Mouse (Mus musculus): ENCODE results near the gene Kcnj8. TPM values are rescaled to one million over a fixed set of nuclear protein-coding genes. Genes with fewer than 3 reads are reported as not detected.

Kcnj8 gene
- total RNA-seq (2021): 1 to 10 TPM; 4.3 to 7.4 TPM
- long read RNA-seq, experiment 1, transcript Kcnj8-202 (3 exons, 2,548 nt): major isoform, 6 of 9 reads
- long read RNA-seq, experiment 1, partial matches to known transcripts: 0 of 9 reads
- long read RNA-seq, experiment 1, other reads (novel, unspliced or antisense): 3 of 9 reads
- long read RNA-seq, experiment 2, transcript Kcnj8-202 (3 exons, 2,548 nt): major isoform, 7 of 9 reads
- long read RNA-seq, experiment 2, partial matches to known transcripts: 0 of 9 reads
- long read RNA-seq, experiment 2, other reads (novel, unspliced or antisense): 2 of 9 reads

- peak; percentile 53 for DNase-seq (ENCODE audit: low spot score)
Measured at GRCm38 (mm10) chr6:142571055-142571618, at the start of gene Kcnj8. Kcnj8 (minus strand) TSS chr6:142571614.

DNA sequence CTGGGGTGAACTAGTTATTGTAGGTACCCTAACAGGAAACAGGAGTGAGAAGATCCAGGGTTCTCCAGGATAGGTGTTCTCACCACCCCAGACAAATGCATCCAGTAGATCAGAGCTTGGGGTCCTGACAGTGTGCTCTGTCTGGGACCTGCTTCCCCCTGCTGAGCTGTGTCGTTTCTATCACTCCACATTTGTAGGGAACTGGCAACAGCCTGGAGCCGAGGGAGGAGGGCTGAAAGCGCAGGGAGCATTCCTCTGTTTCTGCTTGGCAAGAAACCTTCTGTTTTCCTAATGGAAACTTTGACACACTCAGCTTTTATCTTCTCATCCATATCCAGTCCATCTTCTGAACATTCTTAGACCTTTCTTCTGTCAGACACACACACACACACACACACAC is 45.2 kb upstream of the Kcnj8 start:
- DNase-seq (ENCODE audit: low spot score): no peak

GRCm38 (mm10) chr6:142614324-142614723 is 42.9 kb upstream of the Kcnj8 start:
- peak; percentile 10 for DNase-seq (ENCODE audit: low spot score)

GRCm38 (mm10) chr6:142612366-142612765 is 41.0 kb upstream of the Kcnj8 start:
- no peak for DNase-seq (ENCODE audit: low spot score)

DNA sequence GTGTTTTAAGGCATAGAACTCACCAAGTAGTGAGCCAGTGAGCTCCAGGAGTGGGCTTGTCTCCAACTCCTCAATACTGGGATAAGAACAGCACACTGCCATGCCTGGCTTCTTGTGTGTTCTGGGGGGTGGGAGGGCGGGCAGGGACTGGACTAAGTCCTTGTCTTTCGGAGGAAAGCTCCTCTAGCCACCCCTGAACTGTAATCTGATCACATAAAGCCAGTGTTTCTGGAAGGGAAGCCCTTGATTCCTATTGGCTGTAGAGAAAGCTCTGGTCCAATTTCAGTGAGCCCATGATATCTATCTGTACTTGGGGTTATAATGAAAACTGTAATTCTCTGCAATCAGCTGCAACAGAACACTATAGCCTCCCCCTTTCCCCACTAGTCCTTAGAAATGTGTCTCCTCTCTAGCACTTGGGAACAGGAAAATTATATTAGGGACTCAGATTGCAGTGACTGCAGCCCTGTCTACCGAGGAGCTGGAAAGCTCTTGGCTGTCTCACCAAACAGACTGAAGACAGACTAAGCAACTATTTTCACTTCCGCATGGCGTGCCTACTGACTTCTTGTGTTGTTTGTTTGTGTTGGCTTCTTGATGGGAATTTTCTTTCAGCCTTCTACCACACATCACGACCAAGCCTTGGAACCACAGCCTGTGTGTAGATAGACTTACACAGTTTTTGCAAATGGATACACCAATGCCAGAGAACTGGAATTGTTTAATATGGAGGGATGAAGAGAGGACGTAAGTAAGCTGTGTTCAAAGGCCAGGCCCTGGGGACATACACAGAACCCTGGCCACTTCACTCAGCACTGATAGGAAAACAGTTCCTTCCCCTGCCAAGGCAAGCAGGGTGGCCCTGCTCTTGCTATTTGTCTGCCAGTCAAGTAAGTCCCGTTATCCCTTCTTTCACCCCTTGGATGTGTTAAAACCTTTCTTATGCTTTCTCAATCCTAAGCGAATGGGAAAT is 38.3 kb upstream of the Kcnj8 start:
- no peak for DNase-seq (ENCODE audit: low spot score)

DNA sequence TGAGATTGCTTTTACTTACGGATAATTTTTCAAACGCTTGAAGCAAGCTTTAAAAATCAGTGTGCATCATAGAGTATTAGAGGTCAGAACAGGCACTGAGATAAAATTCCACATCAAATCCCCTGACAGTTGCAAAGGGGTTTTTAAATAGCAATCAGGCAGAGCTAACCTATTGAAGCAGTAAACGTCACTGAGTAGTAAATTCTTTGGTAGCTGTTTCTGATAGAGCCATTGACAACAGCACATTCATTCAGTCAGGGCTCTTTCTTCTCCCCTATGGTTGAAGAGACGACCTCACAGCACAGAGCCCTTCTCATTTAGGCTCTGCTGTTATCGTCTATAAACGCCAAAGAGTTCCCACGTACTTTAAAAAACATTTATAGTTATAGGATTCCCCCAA is 35.7 kb upstream of the Kcnj8 start:
- DNase-seq (ENCODE audit: low spot score): no peak

DNA sequence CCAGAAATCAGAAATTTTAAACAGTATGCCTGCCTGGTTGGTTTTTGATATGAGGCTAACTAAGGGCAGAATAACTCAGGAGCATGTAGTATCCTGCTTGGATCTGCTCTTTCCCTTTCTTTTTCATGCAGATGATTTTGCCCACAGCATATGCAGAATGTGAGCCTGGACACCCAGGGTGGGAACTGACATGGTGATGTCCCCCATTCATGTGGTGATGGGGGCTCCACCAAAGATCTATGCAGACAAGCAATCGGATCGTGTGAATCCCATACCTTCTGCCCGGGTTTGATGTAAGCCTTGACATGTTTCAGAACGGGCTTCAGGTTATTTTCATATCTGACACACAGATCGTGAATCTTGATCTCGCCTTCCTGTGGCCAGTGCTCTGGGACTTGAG is 31.4 kb upstream of the Kcnj8 start:
- no peak for DNase-seq (ENCODE audit: low spot score)

GRCm38 (mm10) chr6:142578831-142579230 is 7.4 kb upstream of the Kcnj8 start:
- DNase-seq (ENCODE audit: low spot score): no peak

- DNase-seq (ENCODE audit: low spot score): no peak
Measured at GRCm38 (mm10) chr6:142577801-142578200, 6.4 kb upstream of the Kcnj8 start.

DNA sequence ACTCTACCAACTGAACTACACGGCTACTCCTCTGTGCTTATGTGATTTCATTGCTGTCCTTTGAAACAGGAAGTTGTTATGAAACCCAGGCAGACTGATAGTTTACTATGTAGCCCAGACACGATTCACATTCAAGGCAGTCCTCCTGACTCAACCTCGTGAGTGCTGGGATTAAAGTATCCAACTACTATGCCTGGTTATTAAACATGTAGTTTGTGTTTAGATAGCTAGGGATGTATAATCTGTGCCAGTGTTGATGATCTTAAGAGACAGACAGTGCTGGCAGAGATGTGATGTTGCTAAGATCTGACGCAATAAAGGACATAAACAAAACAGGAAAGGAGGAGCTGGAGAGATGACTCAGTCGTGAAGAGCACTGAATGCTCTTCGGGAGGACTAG is 1.5 kb upstream of the Kcnj8 start:
- no peak for DNase-seq (ENCODE audit: low spot score)

GRCm38 (mm10) chr6:142571629-142572360 is 381 bp upstream of the Kcnj8 start:
- no peak for DNase-seq (ENCODE audit: low spot score)

- DNase-seq (ENCODE audit: low spot score): no peak
Measured at GRCm38 (mm10) chr6:142570046-142570770, 1.2 kb downstream of the Kcnj8 start.

DNA sequence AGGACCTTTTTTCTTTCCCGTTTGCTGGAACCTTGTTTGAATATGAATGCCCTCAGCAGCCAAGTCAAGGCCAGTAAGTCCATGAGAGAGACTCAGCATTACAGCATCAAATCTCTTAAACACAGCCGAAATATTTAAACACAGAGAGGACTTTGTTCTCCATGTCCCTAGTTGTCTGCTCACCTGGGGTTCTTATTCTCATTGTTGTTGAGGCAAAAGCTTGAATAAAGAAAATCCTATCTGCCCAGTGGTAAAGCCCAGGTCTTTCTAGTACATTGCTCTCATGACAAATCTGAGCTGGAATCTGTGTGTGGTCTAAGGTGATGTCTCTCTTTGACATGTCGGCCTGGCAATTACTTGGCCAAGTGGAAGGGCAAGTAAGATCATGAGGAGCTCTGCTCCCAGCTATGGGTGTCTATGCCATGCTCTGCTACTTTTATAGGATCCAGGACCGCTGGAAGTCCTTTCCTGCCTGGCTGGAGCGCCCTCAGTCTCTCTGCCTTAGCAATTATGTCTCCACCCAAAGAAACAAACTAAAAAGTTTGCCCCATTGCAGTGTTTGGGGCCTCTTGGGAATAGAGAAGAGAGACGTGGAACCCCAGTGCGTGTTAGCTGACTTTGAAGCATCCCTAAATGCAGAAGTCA is 2.6 kb downstream of the Kcnj8 start:
- no peak for DNase-seq (ENCODE audit: low spot score)

- no peak for DNase-seq (ENCODE audit: low spot score)
Measured at GRCm38 (mm10) chr6:142567452-142567851, 4.0 kb downstream of the Kcnj8 start.

GRCm38 (mm10) chr6:142564746-142565145 is 6.7 kb downstream of the Kcnj8 start:
- DNase-seq (ENCODE audit: low spot score): no peak

DNA sequence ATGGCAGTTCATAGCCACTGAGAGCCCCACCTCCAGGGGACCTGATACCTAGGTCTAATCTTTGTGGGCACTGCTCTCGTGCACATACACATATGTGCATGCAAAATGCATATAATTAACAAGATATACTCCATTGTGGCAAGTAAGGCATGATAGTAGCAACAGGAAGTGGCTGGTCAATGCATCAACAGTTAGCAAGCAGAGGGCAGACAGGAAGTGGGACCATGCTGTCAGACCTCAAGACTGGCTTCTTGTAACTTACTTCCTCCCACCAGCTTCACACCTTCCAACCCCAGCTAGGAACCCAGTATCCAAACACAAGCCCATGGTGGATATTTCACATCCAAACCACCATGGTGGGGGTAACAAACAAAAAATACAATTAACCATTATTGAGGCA is 10.3 kb downstream of the Kcnj8 start:
- no peak for DNase-seq (ENCODE audit: low spot score)

DNA sequence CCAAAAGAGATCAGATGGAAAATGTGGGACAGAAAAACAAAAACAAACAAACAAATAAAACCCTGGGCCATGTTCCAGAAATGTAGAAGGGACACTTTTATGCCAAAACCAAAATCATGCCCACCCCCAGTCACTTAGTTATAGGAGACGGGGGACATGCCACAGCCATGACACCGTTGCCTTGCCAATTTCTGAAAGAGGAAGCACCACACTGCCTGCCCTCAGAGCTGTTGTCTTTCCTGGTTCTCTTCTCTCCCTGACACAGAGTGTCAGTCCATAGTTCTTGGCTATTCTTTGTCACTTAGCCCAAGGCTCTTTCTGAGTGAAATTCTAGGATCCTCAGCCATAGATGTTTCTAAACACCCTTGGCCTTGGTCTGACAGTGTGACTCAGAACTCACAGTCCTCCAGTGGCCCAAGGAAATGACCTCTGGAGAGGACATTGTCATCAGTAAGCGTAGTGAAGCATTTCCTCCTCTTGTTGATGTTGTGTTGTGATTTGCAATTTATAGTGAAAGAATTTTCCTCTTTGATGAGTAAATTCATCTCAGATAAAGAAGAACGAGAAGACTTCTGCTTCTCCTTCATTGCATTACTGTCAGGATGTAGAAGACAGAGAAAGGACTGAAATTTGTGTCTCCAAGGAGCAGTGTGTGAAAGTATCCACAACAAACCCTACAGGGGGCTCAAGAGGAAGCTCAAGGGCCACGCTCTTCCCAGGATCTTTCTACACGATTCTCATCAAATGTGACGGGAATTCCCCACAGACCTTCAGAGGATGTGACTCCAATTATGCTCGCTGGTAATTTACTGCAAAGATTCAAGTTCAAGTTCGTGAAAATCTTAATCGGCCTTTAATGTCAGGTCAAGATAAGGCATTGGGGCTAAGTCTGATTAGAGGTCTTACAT is 12.4 kb downstream of the Kcnj8 start:
- DNase-seq (ENCODE audit: low spot score): no peak

- no peak for DNase-seq (ENCODE audit: low spot score)
Measured at GRCm38 (mm10) chr6:142558076-142558475, 13.3 kb downstream of the Kcnj8 start.

DNA sequence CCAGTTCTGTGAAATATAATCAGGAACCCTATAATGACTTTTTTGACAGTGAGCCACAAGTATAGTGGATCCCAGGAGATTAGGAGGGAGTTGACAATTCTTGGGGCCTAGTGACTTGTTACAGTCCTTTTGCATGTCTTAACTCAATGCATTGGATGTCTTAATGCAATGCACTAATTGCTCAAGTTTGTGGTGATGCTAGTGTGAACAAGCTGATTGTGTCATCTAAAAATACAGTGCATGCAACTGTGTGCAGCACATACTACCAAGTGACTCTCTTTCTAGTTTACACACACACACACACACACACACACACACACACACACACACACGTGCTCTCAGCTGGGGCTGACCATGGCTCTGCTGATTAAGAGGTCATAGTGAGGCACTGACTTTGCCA is 15.4 kb downstream of the Kcnj8 start:
- DNase-seq (ENCODE audit: low spot score): no peak
